Mouse (Mus musculus) erythroblast, embryonic 14.5 days (primary cell): ENCODE measurements around the gene Intu.

ENCODE experiments used
- GATA1 ChIP-seq: IDR thresholded peaks from 2 replicates; pipeline ENCODE4 v1.6.1; 2012; ENCODE audit warnings: low read length, inconsistent platforms, mixed read lengths
- TAL1 ChIP-seq: IDR thresholded peaks from 3 replicates; pipeline ENCODE4 v1.6.1; 2012; ENCODE audit warnings: low read length, inconsistent platforms, mixed read lengths

GRCm38 (mm10) chr3:40673515-40673914 is 142.4 kb downstream of the Intu start:
- TF ChIP-seq GATA1 (no peak), TAL1 (no peak)
